Mouse (Mus musculus) adipocyte (in vitro differentiated cells): ENCODE measurements at regions not wholly inside any gene's neighbourhood (a gene's known extent, or its start where the extent isn't known, plus 50 kb on each side); places are given as distances from the start of the nearest gene placed in this dataset.
A peak's percentile ranks its signal among the peaks of the same experiment; 100 is the strongest.

Experiments
- DNase-seq: peaks from one replicate; pipeline ENCODE4 v3.0.0-alpha.2; 2016; ENCODE audit warnings: low spot score

DNA sequence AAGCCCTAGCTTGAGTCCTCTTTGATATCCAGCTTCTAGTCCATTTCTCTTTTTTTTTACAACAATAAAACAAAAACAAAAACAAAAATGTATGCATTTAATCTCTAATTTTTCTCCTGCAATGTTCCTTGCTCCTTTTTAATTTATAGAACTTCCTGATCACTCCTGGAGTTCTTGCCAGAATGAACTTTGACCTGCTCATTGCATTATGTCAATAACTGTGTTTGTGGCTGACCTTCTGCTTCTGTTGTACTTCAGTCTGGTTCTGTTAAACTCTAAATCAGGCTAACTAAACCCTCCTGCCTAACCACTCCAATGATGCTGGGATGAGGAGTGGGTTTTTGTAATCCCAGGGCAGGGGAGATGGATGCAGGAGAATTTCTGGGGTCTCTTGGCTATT is 674.0 kb downstream of the Gsdmc2 start:
- DNase-seq, result no peak

GRCm38 (mm10) chr15:63170171-63170570 is 674.8 kb downstream of the Gsdmc2 start:
- DNase-seq, result no peak

DNA sequence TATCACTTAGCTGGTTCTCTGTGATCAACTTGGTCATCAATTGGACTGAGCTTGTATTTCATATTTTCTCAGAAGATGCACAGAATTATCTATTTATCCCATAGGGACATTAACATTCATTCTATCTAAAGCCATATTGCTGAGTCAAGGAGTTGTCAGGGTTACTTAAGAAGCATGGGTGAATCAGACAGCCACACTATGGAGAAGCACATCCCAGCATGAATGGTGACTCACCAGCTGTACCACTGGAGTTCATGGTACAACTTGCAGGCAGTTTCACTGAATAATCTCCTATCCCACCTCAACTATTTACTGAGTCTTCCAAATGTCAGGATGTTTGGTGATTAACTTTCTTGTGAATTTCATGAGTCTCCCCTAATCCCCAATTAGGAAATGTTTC is 678.6 kb downstream of the Gsdmc2 start:
- no peak for DNase-seq

- DNase-seq, result no peak
These were observed 681.3 kb downstream of the Gsdmc2 start for GRCm38 (mm10) chr15:63163550-63164279.

GRCm38 (mm10) chr15:63162881-63163549 is 682.0 kb downstream of the Gsdmc2 start:
- no peak for DNase-seq

DNA sequence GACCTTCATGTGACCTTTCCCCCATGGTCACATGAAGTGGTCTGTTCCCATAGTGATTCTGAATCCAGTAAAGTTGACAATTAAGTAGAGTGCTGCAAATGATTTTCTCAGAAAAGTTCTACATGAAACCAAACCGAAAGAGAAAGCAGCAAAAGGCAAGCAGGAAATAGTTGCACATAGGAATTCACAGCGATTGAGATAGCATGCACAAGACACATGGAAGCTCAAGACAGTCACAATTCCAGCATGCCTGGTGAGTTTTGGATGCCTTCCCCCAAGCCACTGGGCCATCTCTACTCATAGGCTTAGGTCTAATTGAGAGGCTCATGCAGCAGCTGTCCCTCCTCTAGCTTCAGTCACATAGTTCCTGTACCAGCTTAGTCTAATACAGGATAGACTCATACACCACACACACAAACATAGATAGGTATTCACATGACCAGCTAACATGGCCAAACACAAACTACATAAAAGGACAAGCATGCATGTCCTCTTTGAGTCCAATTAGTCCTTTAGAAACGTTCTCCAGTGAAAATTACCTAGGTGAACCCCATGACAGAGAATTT is 721.8 kb downstream of the Gsdmc2 start:
- peak; percentile 2 for DNase-seq

GRCm38 (mm10) chr15:63112918-63113317 is 732.1 kb downstream of the Gsdmc2 start:
- peak; percentile 53 for DNase-seq

DNA sequence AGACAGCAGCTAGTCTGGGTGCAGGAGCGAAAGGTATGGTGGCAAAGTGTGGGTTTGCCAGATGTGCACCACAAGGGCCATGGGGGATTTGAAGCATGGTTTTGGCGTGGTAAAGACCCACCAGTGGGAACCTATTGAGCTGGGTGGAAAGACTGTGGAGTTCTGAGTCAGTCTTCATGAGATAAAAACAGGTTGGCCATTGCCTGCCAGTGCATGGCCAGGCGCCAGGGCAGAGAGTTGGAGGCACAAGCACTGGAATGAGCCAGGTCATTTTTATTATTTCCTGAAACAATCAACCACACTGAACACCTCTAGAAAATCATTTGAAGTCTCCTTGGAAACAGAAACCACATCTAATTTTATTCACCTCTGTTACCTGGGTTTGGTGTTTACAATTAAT is 744.9 kb downstream of the Gsdmc2 start:
- no peak for DNase-seq

DNA sequence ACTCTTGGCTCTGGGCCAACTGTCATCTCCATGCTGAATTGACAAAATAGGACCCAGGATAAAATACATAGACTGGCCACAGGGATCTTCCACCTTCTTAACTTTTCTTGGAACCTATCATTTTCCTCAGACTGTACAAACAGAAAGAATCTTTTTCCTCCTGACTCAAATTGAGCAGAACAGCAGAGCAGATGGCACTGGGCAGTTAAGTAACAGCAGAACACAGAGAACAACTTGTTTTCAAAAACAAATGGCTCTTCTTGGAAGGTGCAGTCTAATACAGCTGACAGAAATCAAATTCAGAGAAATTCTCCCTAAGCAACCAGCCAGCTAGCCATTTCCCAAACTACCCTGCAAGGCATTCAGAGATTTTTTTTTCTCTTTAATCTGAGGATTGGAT is 763.0 kb downstream of the Gsdmc2 start:
- DNase-seq, result peak; percentile 30

DNA sequence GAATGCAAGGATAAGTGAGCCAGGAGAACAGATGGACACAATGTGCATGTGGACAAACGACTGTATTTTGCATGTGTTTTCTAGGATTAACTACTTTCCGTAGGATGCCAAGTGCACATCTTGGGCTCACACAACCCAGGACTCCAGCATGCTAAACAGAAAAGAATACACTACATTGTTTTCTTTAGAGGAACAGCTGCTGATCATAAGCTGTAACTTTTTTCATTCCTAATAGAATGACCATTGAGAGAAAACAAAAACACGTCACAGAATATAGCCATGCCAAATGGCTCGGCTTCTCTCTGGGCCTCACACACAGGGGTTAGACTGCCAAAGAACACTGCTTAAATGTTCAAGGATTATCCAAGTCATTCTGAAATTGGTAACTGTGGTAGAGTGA is 765.2 kb downstream of the Gsdmc2 start:
- peak; percentile 58 for DNase-seq

GRCm38 (mm10) chr15:63071921-63072320 is 773.1 kb downstream of the Gsdmc2 start:
- DNase-seq, result no peak

- peak; percentile 20 for DNase-seq
These were observed 777.9 kb downstream of the Gsdmc2 start for GRCm38 (mm10) chr15:63067126-63067525.

- DNase-seq, result no peak
These were observed 778.9 kb downstream of the Gsdmc2 start for GRCm38 (mm10) chr15:63066020-63066439.

- DNase-seq, result no peak
These were observed 783.1 kb downstream of the Gsdmc2 start for GRCm38 (mm10) chr15:63061891-63062290.

DNA sequence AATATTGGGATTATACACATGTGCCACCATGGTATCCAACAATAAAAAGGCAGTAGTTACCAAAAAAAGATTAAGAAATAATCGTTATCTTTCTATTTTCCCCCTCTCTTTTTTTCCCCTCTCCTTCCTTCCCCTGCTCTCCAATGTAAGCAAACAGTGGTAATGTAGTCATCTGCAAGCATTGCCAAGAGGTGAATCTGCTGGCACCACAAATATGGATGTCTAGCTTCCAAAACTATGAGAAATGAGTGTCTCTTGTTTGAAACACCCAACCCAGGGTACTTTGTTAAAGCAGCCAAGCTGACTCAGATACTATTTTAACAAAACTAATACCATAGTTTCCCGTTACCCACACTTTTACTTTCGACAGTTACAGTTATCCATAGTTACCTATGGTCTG is 784.2 kb downstream of the Gsdmc2 start:
- no peak for DNase-seq

DNA sequence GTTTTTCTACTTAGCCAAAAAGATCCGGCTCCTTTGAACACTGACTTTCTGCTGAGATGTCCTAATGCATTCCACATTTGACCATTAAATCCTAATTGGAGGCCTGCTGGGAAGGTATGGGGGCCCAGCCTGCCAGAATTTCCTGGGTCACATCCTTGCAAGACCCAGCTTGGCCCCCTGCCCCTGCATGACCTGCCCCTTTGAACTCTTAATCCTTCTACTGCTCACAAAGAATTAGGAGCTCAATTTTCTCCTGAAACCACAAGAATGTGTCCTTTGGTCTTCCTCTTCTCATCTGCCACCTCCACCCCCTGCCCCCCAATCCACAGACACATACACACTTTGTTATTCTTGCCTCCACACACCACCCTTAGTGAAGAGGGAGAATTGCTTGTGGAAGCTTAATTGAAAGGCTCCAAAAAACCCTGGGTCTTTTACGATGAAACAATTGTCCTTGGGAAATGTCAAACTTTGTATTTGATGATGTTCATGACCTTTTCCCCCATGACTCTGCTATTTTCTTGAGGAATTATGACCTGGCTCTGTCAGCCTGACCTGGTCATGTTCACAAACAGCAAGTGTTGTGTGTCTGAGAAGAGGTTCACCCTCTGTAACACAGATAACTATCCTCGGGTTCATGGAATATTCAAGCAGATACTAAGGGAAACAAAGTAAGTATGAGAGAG is 792.3 kb downstream of the Gsdmc2 start:
- DNase-seq, result no peak

GRCm38 (mm10) chr15:63050033-63050432 is 794.9 kb downstream of the Gsdmc2 start:
- DNase-seq, result no peak

- no peak for DNase-seq
These were observed 802.6 kb downstream of the Gsdmc2 start for GRCm38 (mm10) chr15:63042367-63042766.

DNA sequence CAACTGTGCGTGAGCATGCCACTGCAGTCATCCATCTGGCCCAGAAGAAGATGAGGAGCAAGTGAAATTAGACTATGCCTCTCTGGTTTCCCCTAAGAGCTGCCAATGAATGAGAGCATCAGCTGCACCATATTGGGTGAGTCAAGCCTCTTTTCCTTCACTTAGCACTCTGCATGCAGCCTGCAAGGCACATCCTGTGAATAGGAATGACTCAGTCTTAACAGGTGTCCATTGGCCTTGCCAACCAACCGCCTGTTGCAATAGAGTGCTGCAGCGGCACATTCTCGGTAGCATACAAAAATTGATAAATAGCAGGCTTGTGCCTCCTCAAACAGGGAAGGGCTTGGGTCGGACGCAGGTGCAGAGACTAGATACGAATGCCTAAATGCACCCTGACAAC is 808.7 kb downstream of the Gsdmc2 start:
- no peak for DNase-seq

DNA sequence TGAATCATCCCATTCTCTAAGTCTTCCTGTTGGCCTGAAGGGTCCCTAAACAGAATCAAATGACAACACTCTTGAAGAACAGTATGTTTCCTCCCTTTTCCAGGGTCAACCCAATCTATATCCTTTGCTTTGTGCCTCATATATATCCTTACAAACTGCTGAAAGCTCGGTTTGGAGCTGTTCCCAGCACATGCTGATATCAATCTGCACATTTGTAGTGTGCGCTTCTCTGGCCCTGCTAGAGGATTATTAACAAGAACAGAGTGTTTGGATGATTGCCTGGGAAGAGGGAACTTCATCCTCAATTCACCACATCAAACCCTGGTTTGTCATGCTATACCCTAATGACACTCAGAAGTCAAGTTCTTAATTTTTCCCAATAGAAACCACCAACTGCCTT is 824.2 kb downstream of the Gsdmc2 start:
- no peak for DNase-seq

- DNase-seq, result no peak
These were observed 827.0 kb downstream of the Gsdmc2 start for GRCm38 (mm10) chr15:63017966-63018365.

- peak; percentile 38 for DNase-seq
These were observed 838.3 kb downstream of the Gsdmc2 start for GRCm38 (mm10) chr15:63006471-63007228.
